In genomic region chr11:68344221-68344620, GRCm38 (mm10) we compare ENCODE assay signal across 17 mouse cellular contexts. TPM values are rescaled to one million over a fixed set of nuclear protein-coding genes. Genes with fewer than 3 reads are reported as not detected.
DNase-seq lines count a peak whose midpoint lies in the region; ATAC-seq and TF ChIP-seq lines count a peak whose summit lies in the region.
"Had no signal": no experiment of that assay in that cellular context is flagged by ENCODE, and none has a peak within 500 bp of the region (broad histone marks: within the 10 kb centered on the region; RNA-seq: fewer than 3 reads in every experiment).

No protein-coding gene starts in this region.

- intact Hi-C loops in left cerebral cortex, postnatal 36 days (cut with DNase I), result no loop called here

- H3K9me3 ChIP-seq in intestine, embryonic 15.5 days, result no peaks in the 10 kb centered on the region
- no peaks in the 10 kb centered on the region for H3K9me3 ChIP-seq in intestine, embryonic 16.5 days (ENCODE audit: control insufficient read depth, low read length)
- H3K9me3 ChIP-seq: embryonic facial prominence, embryonic 10.5 days; forebrain, embryonic 15.5 days; hindbrain, embryonic 12.5 days; liver, embryonic 13.5 days; midbrain, embryonic 15.5 days had no signal

- no peak overlapping the region for H3K9ac ChIP-seq in intestine, embryonic 15.5 days
- H3K9ac ChIP-seq in intestine, embryonic 16.5 days (ENCODE audit: low read depth, low read length), result no peak overlapping the region
- H3K9ac ChIP-seq: forebrain, embryonic 15.5 days; hindbrain, embryonic 12.5 days; liver, embryonic 13.5 days; midbrain, embryonic 15.5 days had no signal

- peak; percentile 40 for DNase-seq in gastrocnemius, adult 18-20 months (ENCODE audit: low spot score)
- DNase-seq in gastrocnemius, postnatal 10 days, result no peak
- DNase-seq in kidney, postnatal 36 days, result peak; percentile 36 to 63
- no peak for DNase-seq in left cerebral cortex, postnatal 36 days (ENCODE audit: low spot score in 2 of 2)
- DNase-seq: cerebellum, postnatal 25 days; gastrocnemius, postnatal 14 days; liver, embryonic 13.5 days had no signal

- peaks cover 21% of the 10 kb centered on the region for H3K79me2 ChIP-seq in C2C12 (ENCODE audit: control insufficient read depth, insufficient read depth)

- H3K27me3 ChIP-seq in intestine, embryonic 15.5 days (replicated peaks), result no peaks in the 10 kb centered on the region
- H3K27me3 ChIP-seq in intestine, embryonic 16.5 days (replicated peaks; ENCODE audit: control insufficient read depth, insufficient read depth, low read length), result no peaks in the 10 kb centered on the region
- no peaks in the 10 kb centered on the region for H3K27me3 ChIP-seq in C2C12 (ENCODE audit: control insufficient read depth, insufficient read depth, insufficient read length)
- H3K27me3 ChIP-seq: forebrain, embryonic 15.5 days; hindbrain, embryonic 12.5 days; liver, embryonic 13.5 days; midbrain, embryonic 15.5 days had no signal

- H3K4me3 ChIP-seq in intestine, embryonic 15.5 days (replicated peaks), result no peak overlapping the region
- H3K4me3 ChIP-seq in intestine, embryonic 16.5 days (ENCODE audit: low read length), result no peak overlapping the region
- H3K4me3 ChIP-seq in C2C12 (ENCODE audit: insufficient read depth, poor library complexity, severe bottlenecking), result no peak overlapping the region
- H3K4me3 ChIP-seq: embryonic facial prominence, embryonic 10.5 days; erythroblast, embryonic 14.5 days; forebrain, embryonic 15.5 days; hindbrain, embryonic 12.5 days; liver, embryonic 13.5 days; midbrain, embryonic 15.5 days had no signal

- peaks cover 23% of the 10 kb centered on the region for H3K4me1 ChIP-seq in intestine, embryonic 15.5 days (replicated peaks)
- H3K4me1 ChIP-seq in intestine, embryonic 16.5 days (ENCODE audit: control insufficient read depth, insufficient read depth, low read length), result peaks cover 14% of the 10 kb centered on the region
- H3K4me1 ChIP-seq: liver, embryonic 13.5 days; midbrain, embryonic 15.5 days had no signal

- no peak for TF ChIP-seq CTCF in C2C12 (IDR thresholded peaks at IDR 0.05; ENCODE audit: control insufficient read depth, insufficient read depth, insufficient read length)

- H3K79me3 ChIP-seq in C2C12 (ENCODE audit: low read depth), result peaks cover 5% of the 10 kb centered on the region

- no peak for ATAC-seq in intestine, embryonic 15.5 days
- no peak for ATAC-seq in intestine, embryonic 16.5 days
- no peak for ATAC-seq in megakaryocyte progenitor cell, adult 5-6 weeks (replicated peaks; ENCODE audit: poor library complexity)
- ATAC-seq: forebrain, embryonic 15.5 days; midbrain, embryonic 15.5 days had no signal

- 29% methylated on average over 9 of the region's 9 CpGs for WGBS in intestine, embryonic 15.5 days
- WGBS in intestine, embryonic 16.5 days, result 43% methylated on average over 9 of the region's 9 CpGs

- 0 out of 2 replicates have a peak overlapping the region, but pooled peaks have one; percentile 13 for H3K27ac ChIP-seq in intestine, embryonic 15.5 days
- H3K27ac ChIP-seq in intestine, embryonic 16.5 days (ENCODE audit: low read length), result no peak overlapping the region
- H3K27ac ChIP-seq: embryonic facial prominence, embryonic 10.5 days; forebrain, embryonic 15.5 days; hindbrain, embryonic 12.5 days; liver, embryonic 13.5 days; midbrain, embryonic 15.5 days had no signal

- H3ac ChIP-seq in C2C12 (ENCODE audit: control insufficient read depth, insufficient read length, low read depth), result no peak overlapping the region

- no peaks in the 10 kb centered on the region for H3K36me3 ChIP-seq in intestine, embryonic 15.5 days
- H3K36me3 ChIP-seq in intestine, embryonic 16.5 days (ENCODE audit: control insufficient read depth, insufficient read depth, low read length), result no peaks in the 10 kb centered on the region
- H3K36me3 ChIP-seq in C2C12 (ENCODE audit: control insufficient read depth, insufficient read depth), result peaks cover 8% of the 10 kb centered on the region
- H3K36me3 ChIP-seq: embryonic facial prominence, embryonic 10.5 days; forebrain, embryonic 15.5 days; hindbrain, embryonic 12.5 days; liver, embryonic 13.5 days; midbrain, embryonic 15.5 days had no signal

- H3K4me2 ChIP-seq in intestine, embryonic 15.5 days (replicated peaks), result no peak overlapping the region
- H3K4me2 ChIP-seq in intestine, embryonic 16.5 days (ENCODE audit: low read depth, low read length), result no peak overlapping the region
- H3K4me2 ChIP-seq: forebrain, embryonic 15.5 days; hindbrain, embryonic 12.5 days; liver, embryonic 13.5 days; midbrain, embryonic 15.5 days had no signal

TF ChIP-seq in C2C12, 6 proteins besides CTCF, POLR2A, EP300 and RAD21:
- no peak for TF ChIP-seq MAX (IDR thresholded peaks at IDR 0.05)
- TF ChIP-seq MYOD1 (IDR thresholded peaks at IDR 0.05; ENCODE audit: control insufficient read depth, insufficient read length, low read depth), result no peak
- TF ChIP-seq FOSL1 (IDR thresholded peaks at IDR 0.05; ENCODE audit: insufficient read depth, low read length, poor library complexity, severe bottlenecking), result no peak
- TF ChIP-seq MYOG (IDR thresholded peaks at IDR 0.05; ENCODE audit: control insufficient read depth, extremely low read depth, insufficient read length), result no peak
- TF ChIP-seq CEBPB (IDR thresholded peaks at IDR 0.05; ENCODE audit: low read depth), result peak; percentile 6
- no peak for TF ChIP-seq USF1 (IDR thresholded peaks at IDR 0.05; ENCODE audit: low read depth)

RNA-seq across cellular contexts. Expression of gene Ntn1, which starts 56.4 kb away (rescaled TPM):
- 1 to 10 TPM; 3.4 to 7.0 TPM for total RNA-seq in gastrocnemius, adult 18-20 months (2021)
- 10 to 100 TPM; 12.2 to 14.4 TPM for total RNA-seq in gastrocnemius, postnatal 10 days (2021)
- 9.1 and 9.4 TPM in 2 replicates for polyA plus RNA-seq in intestine, embryonic 15.5 days (2015; fragmentation: Nextera tagmentation; extraction: Ambion mirVana)
- 5.6 and 6.2 TPM in 2 replicates for polyA plus RNA-seq in intestine, embryonic 16.5 days (2015; fragmentation: Nextera tagmentation; extraction: Ambion mirVana)
- 19.4 TPM for polyA plus RNA-seq in C2C12 (2012; fragmentation: generic; extraction: Trizol)
- total RNA-seq in megakaryocyte progenitor cell, adult 5-6 weeks (2015), result not detected in 2 replicates
- total RNA-seq in megakaryocyte progenitor cell, adult 5-6 weeks (2017), result not detected in 2 replicates
- total RNA-seq in left cerebral cortex, postnatal 36 days (2021), result 1 to 10 TPM; 5.5 to 7.5 TPM
- total RNA-seq: megakaryocyte, adult 5-6 weeks had no signal
- polyA plus RNA-seq: erythroblast, embryonic 14.5 days had no signal

Comparison
In these comparisons a context has a peak if more than half of its experiments do, and no peak if none do; other contexts are left out.
1. DNase-seq: peak in gastrocnemius, adult 18-20 months (single experiment) and kidney, postnatal 36 days (2 of 2); none in gastrocnemius, postnatal 10 days (single experiment) and left cerebral cortex, postnatal 36 days (0 of 2).
2. RNA of gene Ntn1, which starts 56.4 kb away (total RNA-seq): 12.2 to 14.4 TPM in gastrocnemius, postnatal 10 days, 5.5 to 7.5 TPM in left cerebral cortex, postnatal 36 days and 3.4 to 7.0 TPM in gastrocnemius, adult 18-20 months; not detected in megakaryocyte progenitor cell, adult 5-6 weeks; every median in the first group is over 4 times any median in the second.